Mouse (Mus musculus): ENCODE measurements around the gene Sgca.
A peak's percentile ranks its signal among the peaks of the same experiment; 100 is the strongest.

Sgca gene

GRCm38 (mm10) chr11:95001584-95002347 is 25.6 kb upstream of the Sgca start:
- DNase-seq (ENCODE audit: low read depth, low spot score) = no peak

GRCm38 (mm10) chr11:95001058-95001457 is 24.9 kb upstream of the Sgca start:
- DNase-seq (ENCODE audit: low read depth, low spot score) = no peak

GRCm38 (mm10) chr11:95000548-95000947 is 24.4 kb upstream of the Sgca start:
- no peak for DNase-seq (ENCODE audit: low read depth, low spot score)

- no peak for DNase-seq (ENCODE audit: low read depth, low spot score)
Observed at GRCm38 (mm10) chr11:95000128-95000527, 24.0 kb upstream of the Sgca start.

- no peak for DNase-seq (ENCODE audit: low read depth, low spot score)
Observed at GRCm38 (mm10) chr11:94998041-94998531, 22.0 kb upstream of the Sgca start.

- no peak for DNase-seq (ENCODE audit: low read depth, low spot score)
Observed at GRCm38 (mm10) chr11:94997596-94997995, 21.5 kb upstream of the Sgca start.

GRCm38 (mm10) chr11:94996984-94997383 is 20.9 kb upstream of the Sgca start:
- no peak for DNase-seq (ENCODE audit: low read depth, low spot score)

GRCm38 (mm10) chr11:94996101-94996500 is 20.0 kb upstream of the Sgca start:
- DNase-seq (ENCODE audit: low read depth, low spot score) = no peak

- no peak for DNase-seq (ENCODE audit: low read depth, low spot score)
Observed at GRCm38 (mm10) chr11:94994947-94995772, 19.0 kb upstream of the Sgca start.

- DNase-seq (ENCODE audit: low read depth, low spot score) = no peak
Observed at GRCm38 (mm10) chr11:94994208-94994814, 18.2 kb upstream of the Sgca start.

GRCm38 (mm10) chr11:94992754-94993606 is 16.9 kb upstream of the Sgca start:
- DNase-seq (ENCODE audit: low read depth, low spot score) = no peak

GRCm38 (mm10) chr11:94992480-94992753 is 16.3 kb upstream of the Sgca start:
- no peak for DNase-seq (ENCODE audit: low read depth, low spot score)

- no peak for DNase-seq (ENCODE audit: low read depth, low spot score)
Observed at GRCm38 (mm10) chr11:94991641-94992479, 15.7 kb upstream of the Sgca start.

- DNase-seq (ENCODE audit: low read depth, low spot score) = no peak
Observed at GRCm38 (mm10) chr11:94990749-94991577, 14.8 kb upstream of the Sgca start, which contains the start of gene Ppp1r9b. TSS of gene Ppp1r9b (plus strand) at chr11:94991035.

GRCm38 (mm10) chr11:94990102-94990748 is 14.1 kb upstream of the Sgca start:
- no peak for DNase-seq (ENCODE audit: low read depth, low spot score)

GRCm38 (mm10) chr11:94989562-94990017 is 13.5 kb upstream of the Sgca start:
- DNase-seq (ENCODE audit: low read depth, low spot score) = peak; percentile 86

GRCm38 (mm10) chr11:94988780-94989561 is 12.8 kb upstream of the Sgca start:
- no peak for DNase-seq (ENCODE audit: low read depth, low spot score)

- DNase-seq (ENCODE audit: low read depth, low spot score) = no peak
Observed at GRCm38 (mm10) chr11:94987851-94988250, 11.7 kb upstream of the Sgca start.
